Mouse (Mus musculus) erythroblast, embryonic 14.5 days (primary cell): ENCODE measurements around the gene Pou2af1.

Experiments
- GATA1 ChIP-seq: IDR thresholded peaks from 2 replicates; pipeline ENCODE4 v1.6.1; 2012; ENCODE audit warnings: low read length, inconsistent platforms, mixed read lengths
- TAL1 ChIP-seq: IDR thresholded peaks from 3 replicates; pipeline ENCODE4 v1.6.1; 2012; ENCODE audit warnings: low read length, inconsistent platforms, mixed read lengths

DNA sequence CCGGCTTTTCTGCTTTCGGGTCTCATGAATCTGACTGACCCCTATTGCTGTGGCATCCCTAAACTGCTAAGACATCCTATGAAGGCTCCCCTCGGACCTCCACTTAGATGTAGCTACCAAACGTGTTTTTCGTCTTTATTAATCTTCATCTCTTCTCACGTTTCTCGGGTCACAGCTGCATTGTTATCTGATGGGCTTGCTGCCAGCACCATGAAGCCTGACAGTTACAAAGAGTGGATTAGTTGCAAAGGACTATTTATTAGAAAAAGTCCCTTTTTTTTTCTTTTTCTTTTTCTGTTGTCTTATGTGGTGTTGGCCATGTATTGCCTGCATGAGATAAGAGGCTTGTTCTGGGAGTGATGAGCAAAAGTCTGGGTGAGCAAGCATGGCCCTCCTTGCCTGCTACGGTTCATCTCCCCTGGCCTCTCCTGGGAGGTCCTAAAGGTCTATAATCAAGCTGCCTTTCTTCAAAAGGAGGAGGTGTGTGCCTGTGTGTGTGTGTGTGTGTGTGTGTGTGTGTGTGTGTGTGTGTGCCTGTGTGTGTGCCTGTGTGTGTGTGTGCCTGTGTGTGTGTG is 38.5 kb upstream of the Pou2af1 start:
- TF ChIP-seq TAL1 (no peak), GATA1 (no peak)
